Mouse (Mus musculus) MEL (cell line): Measurements from ENCODE around the gene 4833439L19Rik. TPM values are rescaled to one million over a fixed set of nuclear protein-coding genes. Genes with fewer than 3 reads are reported as not detected.

ENCODE experiments used
- DNase-seq: peaks from one replicate; pipeline ENCODE4 v3.0.0; 2011; ENCODE audit warnings: low read depth, low spot score
- H3K27ac ChIP-seq: 2 replicates; pipeline ENCODE4 v1.5.1; 2012; ENCODE audit warnings: low read depth, mild to moderate bottlenecking, control low read depth, low read length, moderate library complexity; ENCODE audit not compliant: control insufficient read depth
- H3K27me3 ChIP-seq, 2 experiments: fragments of 150-350 bp in 1 of 2; sonication (generic) in 1 of 2; 2 replicates each; pipeline ENCODE4 v1.6.1; 2012; ENCODE audit warnings: low read length in 2 of 2, mild to moderate bottlenecking in 2 of 2, improper control_type of control experiment in 1 of 2, moderate library complexity in 1 of 2; ENCODE audit not compliant: insufficient read depth in 2 of 2, control insufficient read depth in 1 of 2
- H3K36me3 ChIP-seq, 2 experiments: 2 replicates each; pipeline ENCODE4 v1.6.1; 2012 to 2014; ENCODE audit warnings: low read length in 2 of 2, improper control_type of control experiment in 1 of 2, inconsistent platforms in 1 of 2, mild to moderate bottlenecking in 1 of 2; ENCODE audit not compliant: insufficient read depth in 2 of 2, control insufficient read depth in 1 of 2
- H3K4me1 ChIP-seq, 2 experiments: fragments of 150-350 bp in 1 of 2; sonication (generic) in 1 of 2; 2 replicates each; pipeline ENCODE4 v1.6.1; 2012; ENCODE audit warnings: low read length in 2 of 2, improper control_type of control experiment in 1 of 2, mild to moderate bottlenecking in 1 of 2; ENCODE audit not compliant: insufficient read depth in 2 of 2, control insufficient read depth in 1 of 2
- H3K4me3 ChIP-seq, 2 experiments: fragments of 150-350 bp in 1 of 2; sonication (generic) in 1 of 2; 2 replicates each; pipeline ENCODE4 v1.5.1; 2012; ENCODE audit warnings: low read depth in 2 of 2, low read length in 2 of 2, mild to moderate bottlenecking in 2 of 2, moderate library complexity in 2 of 2, control low read depth in 1 of 2, improper control_type of control experiment in 1 of 2; ENCODE audit not compliant: control insufficient read depth in 1 of 2, insufficient read depth in 1 of 2
- H3K79me2 ChIP-seq: 2 replicates; pipeline ENCODE4 v1.6.1; 2012; ENCODE audit warnings: mild to moderate bottlenecking, low read length, moderate library complexity; ENCODE audit not compliant: control insufficient read depth, poor library complexity, insufficient read depth
- H3K9ac ChIP-seq: 2 replicates; pipeline ENCODE4 v1.6.1; 2012; ENCODE audit warnings: low read depth, mild to moderate bottlenecking, control low read depth, low read length, moderate library complexity; ENCODE audit not compliant: control insufficient read depth, poor library complexity, severe bottlenecking
- H3K9me3 ChIP-seq: fragments of 150-350 bp; sonication (generic); replicated peaks from 2 replicates; pipeline ENCODE4 v1.6.1; 2012; ENCODE audit warnings: mild to moderate bottlenecking, low read length, improper control_type of control experiment, moderate library complexity; ENCODE audit not compliant: insufficient read depth
- CHD1 ChIP-seq: IDR thresholded peaks from 2 replicates; pipeline ENCODE4 v1.6.1; 2012; ENCODE audit warnings: low read depth, mild to moderate bottlenecking, inconsistent platforms, low read length, improper control_type of control experiment
- CHD2 ChIP-seq: IDR thresholded peaks from 2 replicates; pipeline ENCODE4 v1.6.1; 2011; ENCODE audit warnings: low read length, improper control_type of control experiment
- CTCF ChIP-seq, 3 experiments: IDR thresholded peaks in 2 of 3; conservative IDR thresholded peaks in 1 of 3; 2 replicates each; pipeline ENCODE4 v1.5.1; 2011 to 2012; ENCODE audit warnings: low read length in 3 of 3, low read depth in 2 of 3, mild to moderate bottlenecking in 2 of 3, improper control_type of control experiment in 1 of 3, inconsistent platforms in 1 of 3, mixed read lengths in 1 of 3, moderate library complexity in 1 of 3; ENCODE audit not compliant: control insufficient read depth in 1 of 3, insufficient read depth in 1 of 3, poor library complexity in 1 of 3, severe bottlenecking in 1 of 3
- GATA1 ChIP-seq: IDR thresholded peaks from 2 replicates; pipeline ENCODE4 v1.6.1; 2011; ENCODE audit warnings: low read depth, low read length, improper control_type of control experiment
- HCFC1 ChIP-seq: IDR thresholded peaks from 2 replicates; pipeline ENCODE4 v1.6.1; 2012; ENCODE audit warnings: low read depth, mild to moderate bottlenecking, inconsistent platforms, low read length, improper control_type of control experiment, moderate library complexity
- JUND ChIP-seq: IDR thresholded peaks from 2 replicates; pipeline ENCODE4 v1.6.1; 2011; ENCODE audit warnings: low read depth, mild to moderate bottlenecking, improper control_type of control experiment, low read length
- MAFK ChIP-seq: IDR thresholded peaks from 2 replicates; pipeline ENCODE4 v1.6.1; 2011; ENCODE audit warnings: low read depth, mild to moderate bottlenecking, low read length, improper control_type of control experiment, borderline replicate concordance
- MAZ ChIP-seq: IDR thresholded peaks from 2 replicates; pipeline ENCODE4 v1.6.1; 2012; ENCODE audit warnings: low read depth, mild to moderate bottlenecking, inconsistent platforms, low read length, improper control_type of control experiment
- MEF2A ChIP-seq: IDR thresholded peaks from 2 replicates; pipeline ENCODE4 v1.6.1; 2014; ENCODE audit warnings: low read depth, mild to moderate bottlenecking, inconsistent platforms, low read length, improper control_type of control experiment; ENCODE audit not compliant: poor library complexity, insufficient replicate concordance, severe bottlenecking; ENCODE audit errors: extremely low read depth
- MXI1 ChIP-seq: IDR thresholded peaks from 2 replicates; pipeline ENCODE4 v1.6.1; 2011; ENCODE audit warnings: mild to moderate bottlenecking, low read depth, low read length, improper control_type of control experiment
- MYC ChIP-seq: IDR thresholded peaks from 2 replicates; pipeline ENCODE4 v1.6.1; 2011; ENCODE audit warnings: low read depth, mild to moderate bottlenecking, low read length, improper control_type of control experiment, moderate library complexity
- POLR2AphosphoS2 ChIP-seq: IDR thresholded peaks from 2 replicates; pipeline ENCODE4 v1.6.1; 2011; ENCODE audit warnings: low read length, improper control_type of control experiment
- POLR2AphosphoS5 ChIP-seq: IDR thresholded peaks from 2 replicates; pipeline ENCODE4 v1.6.1; 2012; ENCODE audit warnings: low read depth, borderline replicate concordance, mild to moderate bottlenecking, inconsistent platforms, low read length, moderate library complexity, mixed read lengths
- RAD21 ChIP-seq: IDR thresholded peaks from 2 replicates; pipeline ENCODE4 v1.6.1; 2011; ENCODE audit warnings: mild to moderate bottlenecking, low read depth, low read length, improper control_type of control experiment
- RCOR1 ChIP-seq: IDR thresholded peaks from 2 replicates; pipeline ENCODE4 v1.6.1; 2012; ENCODE audit warnings: low read depth, mild to moderate bottlenecking, inconsistent platforms, low read length, improper control_type of control experiment
- SIN3A ChIP-seq: IDR thresholded peaks from 2 replicates; pipeline ENCODE4 v1.6.1; 2012; ENCODE audit warnings: low read length, improper control_type of control experiment, inconsistent platforms
- SMC3 ChIP-seq: IDR thresholded peaks from 2 replicates; pipeline ENCODE4 v1.6.1; 2011; ENCODE audit warnings: low read depth, low read length, improper control_type of control experiment
- TAL1 ChIP-seq: IDR thresholded peaks from 2 replicates; pipeline ENCODE4 v1.6.1; 2012; ENCODE audit warnings: mild to moderate bottlenecking, inconsistent platforms, low read length, moderate library complexity, mixed read lengths
- TBP ChIP-seq: IDR thresholded peaks from 2 replicates; pipeline ENCODE4 v1.8.0; 2011; ENCODE audit warnings: low read depth, low read length, improper control_type of control experiment
- TCF12 ChIP-seq: IDR thresholded peaks from 2 replicates; pipeline ENCODE4 v1.6.1; 2014; ENCODE audit warnings: low read depth, mild to moderate bottlenecking, inconsistent platforms, low read length, improper control_type of control experiment, moderate library complexity
- UBTF ChIP-seq: IDR thresholded peaks from 2 replicates; pipeline ENCODE4 v1.6.1; 2012; ENCODE audit warnings: low read depth, mild to moderate bottlenecking, inconsistent platforms, low read length, improper control_type of control experiment, moderate library complexity, borderline replicate concordance; ENCODE audit not compliant: insufficient read depth
- ZKSCAN1 ChIP-seq: IDR thresholded peaks from 2 replicates; pipeline ENCODE4 v1.6.1; 2012; ENCODE audit warnings: low read depth, mild to moderate bottlenecking, inconsistent platforms, low read length, improper control_type of control experiment, moderate library complexity
- polyA plus RNA-seq, 2 experiments: library from polyadenylated mRNA; stranded (reverse) in 1 of 2; unstranded in 1 of 2; fragments of >175 nt in 1 of 2; fragments of >200 nt in 1 of 2; gene quantifications; 2 replicates each; pipeline versions ENCODE4 v1.2.1 to v1.2.4; 2012; ENCODE audit warnings: low replicate concordance in 2 of 2, low read depth in 1 of 2; ENCODE audit not compliant: insufficient read length in 2 of 2, insufficient read depth in 1 of 2, missing spikeins in 1 of 2
- total RNA-seq: library from RNA; depleted of rRNA; stranded (reverse); fragments of 300-350 nt; gene quantifications from 2 replicates; pipeline ENCODE4 v1.2.3, GENCODE M21; 2012

Gene 4833439L19Rik
- total and polyA plus RNA-seq, 3 experiments = 34.2 to 53.8 TPM; not detected in 1

GRCm38 (mm10) chr13:54604221-54604620 is 39.0 kb upstream of the 4833439L19Rik start:
- peaks cover 0 to 1% of the 10 kb centered on the region in 2 experiments; a peak in 1 of 4 replicates for H3K36me3 ChIP-seq
- no peaks in the 10 kb centered on the region for H3K9me3 ChIP-seq
- no peak overlapping the region for H3K9ac ChIP-seq
- no peaks in the 10 kb centered on the region for H3K27me3 ChIP-seq
- DNase-seq = no peak
- H3K79me2 ChIP-seq = no peaks in the 10 kb centered on the region
- TF ChIP-seq MXI1 (no peak), CHD1 (no peak), UBTF (no peak), TBP (no peak), MAFK (no peak), MAZ (no peak), MYC (no peak), CTCF (IDR thresholded peaks at IDR 0.05 in 2 of 3, conservative IDR thresholded peaks at IDR 0.05 in 1 of 3; ENCODE audit: control insufficient read depth in 1 of 3, insufficient read depth in 1 of 3, low read depth in 2 of 3, low read length in 3 of 3, poor library complexity in 1 of 3, severe bottlenecking in 1 of 3) (no peak), CHD2 (no peak), RAD21 (no peak)
- H3K4me1 ChIP-seq = no peaks in the 10 kb centered on the region
- H3K27ac ChIP-seq = no peak overlapping the region
- no peak overlapping the region for H3K4me3 ChIP-seq

DNA sequence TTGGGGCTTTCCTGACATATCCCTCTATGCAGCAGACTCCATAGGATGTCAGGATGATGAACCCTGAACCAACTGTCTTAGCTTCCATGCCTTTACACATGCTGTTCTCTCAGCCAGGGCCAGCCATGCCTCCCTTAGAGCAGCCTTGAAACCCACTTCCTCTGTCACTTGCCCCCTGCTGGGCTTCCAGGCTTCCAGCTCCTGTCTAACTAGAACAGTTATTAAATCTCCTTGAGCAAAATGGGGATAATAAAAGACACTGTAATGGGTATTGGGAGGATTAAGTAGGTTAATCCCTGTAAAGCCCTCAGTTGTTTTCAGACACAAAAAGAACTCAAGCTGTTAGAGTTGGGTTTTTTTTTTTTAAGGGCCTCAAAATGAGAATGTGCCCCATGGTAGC is 38.3 kb upstream of the 4833439L19Rik start:
- H3K79me2 ChIP-seq = no peaks in the 10 kb centered on the region
- no peak overlapping the region for H3K4me3 ChIP-seq
- no peak overlapping the region for H3K27ac ChIP-seq
- H3K4me1 ChIP-seq = no peaks in the 10 kb centered on the region
- no peaks in the 10 kb centered on the region for H3K9me3 ChIP-seq
- no peak overlapping the region for H3K9ac ChIP-seq
- H3K36me3 ChIP-seq = peaks cover 0 to 1% of the 10 kb centered on the region in 2 experiments; a peak in 1 of 4 replicates
- no peak for TF ChIP-seq HCFC1
- TF ChIP-seq CTCF (IDR thresholded peaks at IDR 0.05 in 2 of 3, conservative IDR thresholded peaks at IDR 0.05 in 1 of 3; ENCODE audit: control insufficient read depth in 1 of 3, insufficient read depth in 1 of 3, low read depth in 2 of 3, low read length in 3 of 3, poor library complexity in 1 of 3, severe bottlenecking in 1 of 3) = no peak
- no peak for TF ChIP-seq JUND
- no peak for TF ChIP-seq GATA1
- no peak for TF ChIP-seq SMC3
- no peak for TF ChIP-seq TAL1
- TF ChIP-seq MYC = no peak
- TF ChIP-seq MEF2A = no peak
- TF ChIP-seq ZKSCAN1 = no peak
- no peak for TF ChIP-seq POLR2AphosphoS2
- no peak for TF ChIP-seq RCOR1
- TF ChIP-seq SIN3A = no peak
- TF ChIP-seq MXI1 = no peak
- no peak for TF ChIP-seq MAFK
- no peak for TF ChIP-seq TCF12
- TF ChIP-seq CHD1 = no peak
- no peak for TF ChIP-seq POLR2AphosphoS5
- no peaks in the 10 kb centered on the region for H3K27me3 ChIP-seq
- no peak for DNase-seq
